Mouse (Mus musculus) gastrocnemius, postnatal 4 days (tissue): Measurements from ENCODE around the gene Slc35e3. TPM values are rescaled to one million over a fixed set of nuclear protein-coding genes. Genes with fewer than 3 reads are reported as not detected.

Source experiments
- DNase-seq, 2 experiments: peaks; one replicate each; pipeline ENCODE4 v3.0.0; 2021 to 2022; ENCODE audit warnings: low spot score in 2 of 2, mixed read lengths in 2 of 2
- long read RNA-seq, 2 experiments: library from polyadenylated mRNA; stranded (forward); transcript quantifications; one replicate each; pipeline ENCODE4 v2.0.0; 2021
- total RNA-seq, 2 experiments: library from RNA; stranded (reverse); gene quantifications; 2 replicates each; pipeline ENCODE4 v1.2.3; 2021

Slc35e3 gene
- total RNA-seq: 10 to 100 TPM; 10.3 to 13.2 TPM
- long read RNA-seq, experiment 1, partial matches to known transcripts: 1 of 6 reads
- long read RNA-seq, experiment 1, other reads (novel, unspliced or antisense): 2 of 6 reads
- long read RNA-seq, experiment 2, partial matches to known transcripts: 0 of 4 reads
- long read RNA-seq, experiment 2, other reads (novel, unspliced or antisense): 2 of 4 reads

- DNase-seq: peak; percentile 97 to 99
Observed at GRCm38 (mm10) chr10:117746297-117746883, at the start of gene Slc35e3. Slc35e3 (minus strand) TSS chr10:117746365.

GRCm38 (mm10) chr10:117795206-117795605, 49.0 kb upstream of the Slc35e3 start:
- no peak for DNase-seq

GRCm38 (mm10) chr10:117793436-117794030, 47.4 kb upstream of the Slc35e3 start:
- DNase-seq: no peak

- DNase-seq: peak; percentile 100
Observed at GRCm38 (mm10) chr10:117792141-117793091, 46.3 kb upstream of the Slc35e3 start, which contains the start of gene Nup107. Nup107 (minus strand) TSS chr10:117792705.

- DNase-seq: no peak
Observed at GRCm38 (mm10) chr10:117791171-117791470, 45.0 kb upstream of the Slc35e3 start.

GRCm38 (mm10) chr10:117790421-117791170, 44.4 kb upstream of the Slc35e3 start:
- DNase-seq: no peak

- no peak for DNase-seq
Observed at GRCm38 (mm10) chr10:117790011-117790410, 43.8 kb upstream of the Slc35e3 start.

- no peak for DNase-seq
Observed at GRCm38 (mm10) chr10:117784646-117785045, 38.5 kb upstream of the Slc35e3 start.

- no peak for DNase-seq
Observed at GRCm38 (mm10) chr10:117783786-117784420, 37.7 kb upstream of the Slc35e3 start.

- no peak for DNase-seq
Observed at GRCm38 (mm10) chr10:117782491-117783260, 36.5 kb upstream of the Slc35e3 start.

GRCm38 (mm10) chr10:117782056-117782455, 35.9 kb upstream of the Slc35e3 start:
- no peak for DNase-seq

- no peak for DNase-seq
Observed at GRCm38 (mm10) chr10:117781021-117781725, 35.0 kb upstream of the Slc35e3 start.

- no peak for DNase-seq
Observed at GRCm38 (mm10) chr10:117780306-117780911, 34.2 kb upstream of the Slc35e3 start.

GRCm38 (mm10) chr10:117779581-117780305, 33.6 kb upstream of the Slc35e3 start:
- no peak for DNase-seq

GRCm38 (mm10) chr10:117778951-117779350, 32.8 kb upstream of the Slc35e3 start:
- no peak for DNase-seq

- DNase-seq: no peak
Observed at GRCm38 (mm10) chr10:117778328-117778910, 32.3 kb upstream of the Slc35e3 start.

GRCm38 (mm10) chr10:117777501-117778327, 31.5 kb upstream of the Slc35e3 start:
- no peak for DNase-seq
